Mouse (Mus musculus) adrenal gland, postnatal 36 days (tissue): ENCODE measurements around the gene Kmt5a. TPM values are rescaled to one million over a fixed set of nuclear protein-coding genes. Genes with fewer than 3 reads are reported as not detected.

ENCODE experiments used
- microRNA-seq: library from miRNA; unstranded; fragments of <30 nt; microRNA quantifications from one replicate; pipeline ENCODE4 v1.2.0, GENCODE M21; 2021
- total RNA-seq, 2 experiments: library from RNA; stranded (reverse); gene quantifications; 2 replicates each; pipeline ENCODE4 v1.2.3; 2021

Kmt5a gene
- total RNA-seq, 2 experiments from 2014 or later, result 172 to 188 TPM

Small RNAs within 50 kb of the gene (microRNA-seq; reads per million reads assigned to microRNA genes)
- gene Gm27486, result 1.7 reads per million

Other genes with a start within 250 kb of the Kmt5a start
- gene Pitpnm2, start 190.2 kb upstream of the Kmt5a start, total RNA-seq, result 10 to 100 TPM; 50.0 to 57.2 TPM
- 10 to 100 TPM in 1 of 2 experiments, 1 to 10 TPM in 1; 6.8 to 10.4 TPM for gene Mphosph9, start 112.0 kb upstream of the Kmt5a start, total RNA-seq
- gene 2810006K23Rik, start 111.8 kb upstream of the Kmt5a start, total RNA-seq, result 10 to 100 TPM; 14.8 to 15.0 TPM
- 100 to 1,000 TPM; 155 to 187 TPM for gene Cdk2ap1, start 76.8 kb upstream of the Kmt5a start, total RNA-seq
- gene Sbno1, start 13.9 kb upstream of the Kmt5a start, total RNA-seq, result 100 to 1,000 TPM in 1 of 2 experiments, 10 to 100 TPM in 1; 84.3 to 100 TPM
- gene Rilpl2, start 38.4 kb downstream of the Kmt5a start, total RNA-seq, result 10 to 100 TPM; 21.4 to 23.9 TPM
- 10 to 100 TPM; 19.4 to 20.5 TPM for gene Snrnp35, start 43.2 kb downstream of the Kmt5a start, total RNA-seq
- 10 to 100 TPM; 16.2 to 17.4 TPM for gene Rilpl1, start 91.5 kb downstream of the Kmt5a start, total RNA-seq
- gene Tmed2, start 100.8 kb downstream of the Kmt5a start, total RNA-seq, result 100 to 1,000 TPM; 226 to 241 TPM
- gene Ddx55, start 112.9 kb downstream of the Kmt5a start, total RNA-seq, result 10 to 100 TPM; 11.8 to 13.2 TPM
- gene Eif2b1, start 139.2 kb downstream of the Kmt5a start, total RNA-seq, result 10 to 100 TPM; 43.6 to 55.3 TPM
- gene Gtf2h3, start 139.2 kb downstream of the Kmt5a start, total RNA-seq, result 10 to 100 TPM; 40.4 to 44.2 TPM
- gene Atp6v0a2, start 188.6 kb downstream of the Kmt5a start, total RNA-seq, result 10 to 100 TPM; 74.5 to 83.7 TPM